Mouse (Mus musculus): ENCODE measurements around the gene Nop16. TPM values are rescaled to one million over a fixed set of nuclear protein-coding genes. Genes with fewer than 3 reads are reported as not detected.
"Not testable (repeated sequence)": the region's sequence is repeated elsewhere in the genome, so short reads cannot be mapped to it uniquely, and the experiment has no call there.

The Nop16 gene
- 10 to 100 TPM; 19.7 to 26.9 TPM for total RNA-seq (2021)

DNA sequence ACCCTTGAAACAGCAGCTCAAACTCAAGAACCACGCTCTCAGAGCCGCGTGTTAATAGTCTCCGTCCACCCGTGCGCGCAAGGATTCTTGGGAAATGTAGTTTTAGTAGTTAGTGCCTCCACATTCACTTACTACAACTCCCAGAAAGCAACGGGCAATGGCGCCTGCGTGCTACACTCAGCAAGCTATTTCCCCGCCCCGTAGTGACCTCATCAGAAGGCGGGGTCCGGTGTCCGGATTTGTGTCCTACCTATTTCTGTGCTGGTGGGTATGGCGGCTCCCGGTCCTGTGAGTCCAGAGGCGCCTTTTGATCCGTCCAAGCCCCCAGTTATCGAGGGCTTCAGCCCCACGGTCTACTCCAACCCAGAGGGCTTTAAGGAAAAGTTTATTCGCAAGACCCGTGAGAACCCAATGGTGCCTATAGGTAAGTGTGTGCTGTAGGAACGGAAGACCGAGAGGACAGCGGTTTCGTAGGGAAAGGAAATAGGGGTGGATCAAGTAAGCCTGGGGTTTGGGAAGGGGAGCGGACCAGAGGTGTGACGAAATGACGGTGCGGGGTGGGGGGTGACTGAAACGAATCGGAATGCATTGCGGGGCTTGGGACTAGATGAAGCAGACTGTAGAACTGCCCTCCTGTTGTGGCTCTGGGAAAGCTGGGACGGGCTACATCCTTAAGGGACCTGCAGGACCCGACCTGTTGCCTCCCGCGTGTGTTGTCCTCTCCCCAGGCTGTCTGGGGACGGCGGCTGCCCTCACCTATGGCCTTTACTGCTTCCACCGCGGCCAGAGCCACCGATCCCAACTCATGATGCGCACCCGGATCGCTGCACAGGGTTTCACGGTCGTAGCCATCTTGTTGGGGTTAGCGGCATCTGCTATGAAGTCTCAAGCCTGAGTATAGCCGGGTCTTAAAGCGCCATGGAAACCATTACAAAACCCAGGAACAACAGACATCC, at the start of gene Nop16, which contains the start of gene Higd2a:
Nop16 (minus strand) TSS at position 95 of the 956 bp plus-strand sequence.
Higd2a (plus strand) TSS at position 212 of the 956 bp plus-strand sequence.
- peak; percentile 97 to 99 for DNase-seq (ENCODE audit: low spot score in 2 of 2)
- intact Hi-C loops (cut with DNase I) = loop anchor here (1.0 to 2.0 kb wide), 2 partner anchors 21 to 25 kb away; partner anchors contain the start of genes 4833439L19Rik and Cltb

GRCm38 (mm10) chr13:54635011-54635410, 45.1 kb upstream of the Nop16 start:
- intact Hi-C loops (cut with DNase I) = no loop called here
- no peak for DNase-seq (ENCODE audit: low spot score in 2 of 2)

- intact Hi-C loops (cut with DNase I) = loop anchor here (5.0 kb wide), 1 partner anchor 44 kb away; no protein-coding TSS in a partner anchor
- no peak for DNase-seq (ENCODE audit: low spot score in 2 of 2)
These were observed 42.9 kb upstream of the Nop16 start for GRCm38 (mm10) chr13:54632731-54633277.

- no peak for DNase-seq (ENCODE audit: low spot score in 2 of 2)
- intact Hi-C loops (cut with DNase I) = no loop called here
These were observed 39.2 kb upstream of the Nop16 start for GRCm38 (mm10) chr13:54629128-54629527.

DNA sequence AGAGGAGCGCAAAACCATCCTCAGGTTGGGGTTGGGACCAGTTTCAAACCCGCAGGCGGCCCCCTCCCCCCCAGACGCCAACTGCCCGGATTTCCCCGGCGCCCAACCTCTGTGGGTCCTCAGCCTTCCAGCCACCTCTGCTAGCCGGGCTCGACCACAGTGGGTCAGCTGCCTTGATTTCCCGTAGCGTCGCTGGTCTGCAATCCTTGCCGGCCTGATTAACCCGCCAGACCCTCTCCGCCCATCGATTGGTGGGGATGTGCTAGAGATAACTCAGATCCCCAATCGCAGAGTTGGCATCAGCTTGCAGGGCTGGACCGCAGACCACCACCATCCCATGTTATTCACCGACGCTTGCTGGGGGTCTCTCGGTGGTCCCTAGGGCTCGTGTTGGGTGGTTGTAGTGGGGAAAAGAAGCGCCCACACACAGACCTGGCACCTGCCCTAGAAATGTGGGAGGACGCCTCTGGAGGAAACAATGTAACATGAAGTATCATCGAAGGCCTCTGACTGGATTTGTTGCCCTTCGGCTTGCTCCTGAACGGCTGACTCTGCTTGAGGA, 32.2 kb upstream of the Nop16 start:
- intact Hi-C loops (cut with DNase I) = no loop called here

DNA sequence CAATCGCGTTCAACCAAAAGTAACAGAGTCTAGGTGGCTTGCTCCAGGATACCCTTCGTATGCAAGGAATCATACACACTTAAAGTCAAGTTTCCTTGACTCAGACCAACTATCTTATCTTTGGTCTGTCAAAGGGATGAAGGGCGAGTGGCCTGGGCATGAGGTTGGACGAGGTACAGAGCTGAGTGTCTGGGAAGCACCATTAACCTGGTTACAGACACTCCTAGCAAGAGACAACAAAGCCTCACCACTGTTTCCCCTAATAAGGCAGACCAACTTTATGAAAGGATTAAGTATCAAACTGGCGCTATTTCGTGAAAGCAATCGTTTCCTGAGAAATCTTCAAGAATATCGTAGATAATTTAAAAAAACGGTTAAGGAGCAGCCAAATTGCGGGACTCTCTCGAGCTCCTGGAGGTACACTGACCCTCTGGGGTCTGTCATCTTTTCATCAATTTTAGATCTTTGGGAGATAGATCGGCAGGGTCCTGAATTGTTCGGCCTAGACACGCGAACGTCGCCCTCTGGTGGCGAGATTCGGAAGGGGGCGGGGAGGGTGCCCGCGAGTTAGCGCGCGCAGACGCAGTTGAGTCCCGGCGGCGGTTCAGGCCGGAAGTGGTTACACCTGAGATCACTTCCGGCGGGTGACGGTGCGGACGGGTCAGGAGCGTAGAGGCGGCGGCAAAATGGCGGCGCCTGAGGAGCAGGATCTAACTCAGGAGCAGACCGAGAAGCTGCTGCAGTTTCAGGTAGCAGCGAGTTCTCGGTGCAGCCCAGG, 31.5 kb upstream of the Nop16 start, which contains the start of gene Faf2:
Faf2 (plus strand) TSS at position 630 of the 778 bp plus-strand sequence.
- intact Hi-C loops (cut with DNase I) = no loop called here

More for the DNA sequence above, 32.2 kb upstream of the Nop16 start:
- DNase-seq (ENCODE audit: low spot score in 2 of 2) = no peak

DNA sequence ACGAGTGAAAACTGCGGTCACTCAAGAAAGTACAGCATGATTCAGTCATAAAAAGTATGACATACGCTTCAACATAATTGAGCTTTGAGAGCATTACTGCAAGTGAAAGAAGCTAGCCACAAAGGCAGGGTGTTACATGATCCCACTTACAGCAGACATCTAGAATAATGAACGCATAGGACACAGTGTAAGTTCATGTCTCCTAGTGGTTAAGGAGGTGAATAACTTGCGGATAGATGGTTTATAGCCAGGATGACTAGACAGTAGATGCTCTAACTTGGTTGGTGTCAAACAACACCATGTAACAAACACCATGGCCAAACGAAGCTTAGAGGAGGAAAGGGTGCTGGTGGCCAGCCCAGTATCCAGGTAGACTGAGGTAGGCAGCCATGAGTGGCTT, 27.1 kb upstream of the Nop16 start:
- no peak for DNase-seq (ENCODE audit: low spot score in 2 of 2)
- intact Hi-C loops (cut with DNase I) = no loop called here

More for the DNA sequence above, 31.5 kb upstream of the Nop16 start, which contains the start of gene Faf2:
- peak; percentile 99 for DNase-seq (ENCODE audit: low spot score in 2 of 2)

- DNase-seq (ENCODE audit: low spot score in 2 of 2) = no peak
- intact Hi-C loops (cut with DNase I) = no loop called here
These were observed 26.4 kb upstream of the Nop16 start for GRCm38 (mm10) chr13:54616307-54616706.

DNA sequence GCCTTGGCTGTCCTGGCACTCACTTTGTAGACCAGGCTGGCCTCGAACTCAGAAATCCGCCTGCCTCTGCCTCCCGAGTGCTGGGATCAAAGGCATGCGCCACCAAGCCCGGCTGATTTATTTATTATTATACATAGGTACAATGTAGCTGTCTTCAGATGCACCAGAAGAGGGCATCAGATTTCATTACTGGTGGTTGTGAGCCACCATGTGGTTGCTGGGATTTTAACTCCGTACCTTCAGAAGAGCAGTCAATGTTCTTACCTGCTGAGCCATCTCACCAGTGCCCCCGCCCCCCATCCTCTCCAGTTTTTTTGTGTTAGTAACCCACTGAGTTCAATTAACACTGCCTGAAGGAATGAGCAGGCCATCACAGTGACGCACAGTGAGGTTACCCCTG, 23.3 kb upstream of the Nop16 start:
- intact Hi-C loops (cut with DNase I); DNase-seq (ENCODE audit: low spot score in 2 of 2): not testable (repeated sequence)

DNA sequence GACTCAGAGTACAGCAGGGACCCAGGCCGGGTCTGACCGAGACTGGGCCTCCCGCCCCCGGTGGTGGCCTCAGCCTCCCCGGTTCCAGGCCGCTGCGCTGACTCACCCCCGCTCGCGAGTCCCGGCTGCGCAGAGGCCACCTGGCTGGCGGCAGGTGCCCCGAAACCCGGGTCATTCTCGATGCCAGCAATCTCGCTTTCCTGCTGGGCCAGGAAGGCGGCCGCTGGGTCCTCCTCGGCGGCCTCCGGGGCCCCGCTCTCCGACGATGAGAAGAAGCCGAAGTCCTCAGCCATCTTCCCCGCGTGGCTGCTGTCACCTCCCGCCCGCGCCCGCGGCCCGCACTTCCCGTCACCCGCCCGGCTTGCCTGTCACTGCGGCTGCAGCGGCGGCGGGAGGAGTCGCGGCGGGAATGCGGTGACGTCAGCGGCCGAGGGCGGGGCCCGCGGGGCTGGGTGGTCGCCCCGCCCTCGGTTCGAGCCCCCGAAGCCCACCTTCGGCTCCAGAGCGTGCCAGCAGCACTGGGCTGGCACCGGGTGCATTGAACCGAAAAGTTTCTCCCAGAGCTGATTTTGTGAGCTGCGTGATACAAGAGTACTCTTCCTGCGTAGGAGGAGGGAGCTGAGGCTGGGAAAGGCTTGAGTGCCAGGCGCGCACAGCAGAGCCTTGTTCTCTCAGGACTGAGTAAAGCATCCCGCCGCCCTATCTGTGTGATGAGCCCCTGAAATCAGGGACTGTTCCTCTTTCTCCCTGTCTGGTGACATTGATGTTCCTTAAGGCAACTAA, 21.3 kb upstream of the Nop16 start, which contains the start of gene Cltb:
Cltb (minus strand) TSS at position 373 of the 783 bp plus-strand sequence.
- peak; percentile 92 for DNase-seq (ENCODE audit: low spot score in 2 of 2)

GRCm38 (mm10) chr13:54610613-54610971, 20.7 kb upstream of the Nop16 start:
- DNase-seq (ENCODE audit: low spot score in 2 of 2) = peak in 1 of 2 experiments; percentile 52
- intact Hi-C loops (cut with DNase I) = loop anchor here (2.0 kb wide), 1 partner anchor 20 kb away; the partner anchor contains the start of genes Higd2a and Nop16

More for the DNA sequence above, 21.3 kb upstream of the Nop16 start, which contains the start of gene Cltb:
- intact Hi-C loops (cut with DNase I) = loop anchor here (2.0 kb wide), 1 partner anchor 20 kb away; the partner anchor contains the start of genes Higd2a and Nop16

- intact Hi-C loops (cut with DNase I) = no loop called here
These were observed 19.4 kb upstream of the Nop16 start for GRCm38 (mm10) chr13:54609301-54609700.

GRCm38 (mm10) chr13:54608666-54609065, 18.8 kb upstream of the Nop16 start:
- intact Hi-C loops (cut with DNase I) = no loop called here
- DNase-seq (ENCODE audit: low spot score in 2 of 2) = peak in 1 of 2 experiments; percentile 47

More at GRCm38 (mm10) chr13:54609301-54609700, 19.4 kb upstream of the Nop16 start:
- no peak for DNase-seq (ENCODE audit: low spot score in 2 of 2)

- DNase-seq (ENCODE audit: low spot score in 2 of 2) = no peak
- intact Hi-C loops (cut with DNase I) = no loop called here
These were observed 18.1 kb upstream of the Nop16 start for GRCm38 (mm10) chr13:54608002-54608401.

- no peak for DNase-seq (ENCODE audit: low spot score in 2 of 2)
- intact Hi-C loops (cut with DNase I) = no loop called here
These were observed 17.3 kb upstream of the Nop16 start for GRCm38 (mm10) chr13:54607204-54607603.

DNA sequence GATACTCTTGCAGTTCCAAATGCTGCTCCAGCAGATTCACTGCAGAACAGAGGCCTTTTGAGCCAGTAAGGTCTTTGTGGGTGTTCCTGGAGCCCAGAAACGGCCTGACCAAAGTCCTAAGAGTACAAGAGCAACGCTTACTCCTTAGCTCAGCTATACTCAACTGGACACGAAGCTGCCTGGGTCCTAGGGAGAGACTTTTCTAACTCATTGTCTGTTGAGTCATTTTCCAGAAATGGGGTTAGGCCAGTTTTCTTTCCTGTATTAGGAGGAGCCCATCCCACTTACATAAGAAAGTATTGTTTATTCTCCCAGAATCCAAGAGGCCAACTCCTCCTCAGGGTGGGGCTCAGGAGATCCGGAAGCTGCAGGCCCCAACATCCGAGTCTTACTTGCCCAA, 15.5 kb upstream of the Nop16 start:
- intact Hi-C loops (cut with DNase I) = no loop called here
- no peak for DNase-seq (ENCODE audit: low spot score in 2 of 2)

GRCm38 (mm10) chr13:54604221-54604620, 14.3 kb upstream of the Nop16 start:
- intact Hi-C loops (cut with DNase I) = no loop called here
- no peak for DNase-seq (ENCODE audit: low spot score in 2 of 2)

GRCm38 (mm10) chr13:54603501-54603900, 13.6 kb upstream of the Nop16 start:
- intact Hi-C loops (cut with DNase I) = no loop called here

More at GRCm38 (mm10) chr13:54603501-54603900, 13.6 kb upstream of the Nop16 start:
- DNase-seq (ENCODE audit: low spot score in 2 of 2) = no peak

Measured in left cerebral cortex, postnatal 25 days (tissue).